Mouse (Mus musculus) limb, embryonic 14.5 days (tissue): ENCODE data around the gene Rfx4. TPM values are rescaled to one million over a fixed set of nuclear protein-coding genes. Genes with fewer than 3 reads are reported as not detected.

Source experiments
- ATAC-seq: fragments of 200-750 bp; cut with Nextera tagmentation; 2 replicates; pipeline ENCODE4 v1.8.0; 2017; ENCODE audit warnings: low read depth, moderate number of reproducible peaks, moderate TSS enrichment; ENCODE audit not compliant: low FRiP score
- DNase-seq: peaks from one replicate; pipeline ENCODE4 v3.0.0-alpha.2; 2015; ENCODE audit warnings: low spot score
- H3K27ac ChIP-seq: fragments of 300-500 bp; sonication (generic); replicated peaks from 2 replicates; pipeline ENCODE4 v1.5.1; 2014; ENCODE audit warnings: low read depth, mild to moderate bottlenecking, low read length, moderate library complexity, mixed read lengths
- H3K27me3 ChIP-seq: fragments of 300-500 bp; sonication (generic); 2 replicates; pipeline ENCODE4 v1.6.1; 2014; ENCODE audit warnings: low read length, mixed read lengths; ENCODE audit not compliant: control insufficient read depth, insufficient read depth
- H3K36me3 ChIP-seq: fragments of 300-500 bp; sonication (generic); 2 replicates; pipeline ENCODE4 v1.6.1; 2014; ENCODE audit warnings: mild to moderate bottlenecking, low read length, moderate library complexity, mixed read lengths; ENCODE audit not compliant: control insufficient read depth, insufficient read depth
- H3K4me1 ChIP-seq: fragments of 300-500 bp; sonication (generic); 2 replicates; pipeline ENCODE4 v1.6.1; 2014; ENCODE audit warnings: antibody characterized with exemption, low read length, mixed read lengths; ENCODE audit not compliant: control insufficient read depth, insufficient read depth
- H3K4me2 ChIP-seq: fragments of 300-500 bp; sonication (generic); replicated peaks from 2 replicates; pipeline ENCODE4 v1.6.1; 2014; ENCODE audit warnings: low read depth, mild to moderate bottlenecking, low read length, moderate library complexity; ENCODE audit not compliant: severe bottlenecking
- H3K4me3 ChIP-seq: fragments of 300-500 bp; sonication (generic); replicated peaks from 2 replicates; pipeline ENCODE4 v1.5.1; 2014; ENCODE audit warnings: low read length
- H3K9ac ChIP-seq: fragments of 300-500 bp; sonication (generic); 2 replicates; pipeline ENCODE4 v1.6.1; 2014; ENCODE audit warnings: mild to moderate bottlenecking, low read depth, low read length, moderate library complexity; ENCODE audit not compliant: severe bottlenecking
- H3K9me3 ChIP-seq: fragments of 300-500 bp; sonication (generic); 2 replicates; pipeline ENCODE4 v1.6.1; 2016; ENCODE audit warnings: low read length; ENCODE audit not compliant: control insufficient read depth
- POLR2A ChIP-seq: fragments of 200-500 bp; IDR thresholded peaks from 2 replicates; pipeline ENCODE4 v1.8.0; 2012; ENCODE audit warnings: inconsistent platforms, mild to moderate bottlenecking, moderate library complexity, borderline replicate concordance; ENCODE audit not compliant: insufficient read depth, insufficient read length; ENCODE audit errors: extremely low read depth
- WGBS: fragments of 180-500 bp; shearing (Covaris S2); extraction: QIAGEN DNeasy Blood & Tissue Kit; methylation state at CpG from one replicate; pipeline ENCODE4 v1.1.7; 2014; 5-methylcytosine and 5-hydroxymethylcytosine counted together
- polyA plus RNA-seq, 2 experiments: library from polyadenylated mRNA; depleted of rRNA in 1 of 2; stranded (reverse) in 1 of 2; unstranded in 1 of 2; fragments of >200 nt; fragmentation: Nextera tagmentation in 1 of 2; extraction: Ambion mirVana in 1 of 2; gene quantifications; 2 replicates each; pipeline versions ENCODE4 v1.2.1 to v1.2.3; 2012 to 2014

Rfx4 gene
- polyA plus RNA-seq, 2 experiments, result 0.12 to 0.41 TPM

GRCm38 (mm10) chr10:84886785-84887184, 130.9 kb downstream of the Rfx4 start:
- WGBS, result 78% methylated on average over 8 of the region's 8 CpGs
- no peak for TF ChIP-seq POLR2A
- DNase-seq, result no peak
- ATAC-seq, result no peak
- Histone ChIP-seq H3K27me3 (no peaks in the 10 kb centered on the region), H3K4me1 (peaks cover 17% of the 10 kb centered on the region), H3K27ac (no peak overlapping the region), H3K9ac (no peak overlapping the region), H3K4me2 (no peak overlapping the region), H3K4me3 (no peak overlapping the region), H3K36me3 (no peaks in the 10 kb centered on the region), H3K9me3 (no peaks in the 10 kb centered on the region)

DNA sequence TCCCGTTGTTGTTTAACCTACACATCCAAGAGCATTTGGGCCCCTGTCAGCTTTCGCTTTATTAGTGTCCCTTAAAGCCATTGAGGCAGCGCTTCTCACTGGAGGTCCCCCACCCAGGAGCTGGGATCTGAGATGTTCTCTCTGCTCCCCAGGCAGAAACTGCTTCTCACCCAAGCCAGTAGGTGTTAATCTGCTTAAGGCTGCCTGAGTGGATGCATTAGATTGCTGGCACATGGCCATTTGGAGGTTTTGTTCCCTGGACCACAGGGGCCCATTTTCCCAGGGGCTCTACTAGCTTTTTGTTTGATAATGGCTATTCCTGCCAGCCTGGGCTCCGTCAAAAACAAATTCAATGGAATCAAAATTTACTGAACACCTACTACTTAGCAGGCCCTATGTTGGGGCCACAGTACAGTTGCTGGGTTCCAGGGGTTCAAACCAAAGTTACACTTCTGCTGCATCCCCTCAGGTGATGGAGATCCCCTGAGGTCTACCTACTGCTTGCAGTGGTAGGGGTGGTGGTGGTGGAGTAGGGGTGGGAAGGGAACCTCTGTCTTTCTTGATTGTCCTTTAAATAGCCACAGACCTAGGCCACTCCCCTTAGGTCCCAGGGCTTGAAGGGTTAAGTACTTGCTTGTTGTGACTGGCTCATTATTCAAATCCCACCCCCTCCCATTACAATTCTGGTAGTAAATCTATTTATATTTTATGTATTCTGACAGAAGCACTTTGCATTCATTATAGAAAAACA, 133.4 kb downstream of the Rfx4 start:
- no peak overlapping the region for H3K4me2 ChIP-seq
- 36% methylated on average over 4 of the region's 4 CpGs for WGBS
- ATAC-seq, result no peak

GRCm38 (mm10) chr10:84895810-84896358, 140.0 kb downstream of the Rfx4 start:
- H3K4me2 ChIP-seq, result no peak overlapping the region
- no peaks in the 10 kb centered on the region for H3K36me3 ChIP-seq
- no peak for DNase-seq
- no peak overlapping the region for H3K9ac ChIP-seq
- ATAC-seq, result no peak
- no peaks in the 10 kb centered on the region for H3K27me3 ChIP-seq
- no peak overlapping the region for H3K27ac ChIP-seq
- no peaks in the 10 kb centered on the region for H3K4me1 ChIP-seq
- WGBS, result 84% methylated on average over 10 of the region's 10 CpGs
- no peak overlapping the region for H3K4me3 ChIP-seq
- TF ChIP-seq POLR2A, result no peak
- no peaks in the 10 kb centered on the region for H3K9me3 ChIP-seq

More for the DNA sequence above, 133.4 kb downstream of the Rfx4 start:
- Histone ChIP-seq H3K9ac (no peak overlapping the region), H3K27me3 (no peaks in the 10 kb centered on the region), H3K4me3 (no peak overlapping the region), H3K27ac (no peak overlapping the region), H3K9me3 (no peaks in the 10 kb centered on the region), H3K36me3 (no peaks in the 10 kb centered on the region), H3K4me1 (peaks cover 17% of the 10 kb centered on the region)
- TF ChIP-seq POLR2A, result no peak
- no peak for DNase-seq

GRCm38 (mm10) chr10:84896941-84897930, 141.4 kb downstream of the Rfx4 start:
- ATAC-seq (no peak), DNase-seq (no peak)
- 79% methylated on average over 9 of the region's 9 CpGs for WGBS
- no peaks in the 10 kb centered on the region for H3K4me1 ChIP-seq
- H3K9me3 ChIP-seq, result no peaks in the 10 kb centered on the region
- H3K27me3 ChIP-seq, result no peaks in the 10 kb centered on the region
- H3K36me3 ChIP-seq, result no peaks in the 10 kb centered on the region
- no peak overlapping the region for H3K9ac ChIP-seq
- TF ChIP-seq POLR2A, result no peak
- no peak overlapping the region for H3K27ac ChIP-seq
- no peak overlapping the region for H3K4me3 ChIP-seq
- H3K4me2 ChIP-seq, result no peak overlapping the region
